Mouse (Mus musculus) C2C12 (cell line): ENCODE results near the gene Mest. TPM values are rescaled to one million over a fixed set of nuclear protein-coding genes. Genes with fewer than 3 reads are reported as not detected.

ENCODE experiments used
- H3K27me3 ChIP-seq: one replicate; pipeline ENCODE4 v1.6.1; 2011; ENCODE audit not compliant: control insufficient read depth, insufficient read depth, insufficient read length
- H3K36me3 ChIP-seq: one replicate; pipeline ENCODE4 v1.6.1; 2011; ENCODE audit not compliant: control insufficient read depth, insufficient read depth
- H3K4me3 ChIP-seq: one replicate; pipeline ENCODE4 v1.5.1; 2011; ENCODE audit warnings: mild to moderate bottlenecking, control low read depth; ENCODE audit not compliant: poor library complexity, insufficient read depth, severe bottlenecking
- H3K79me2 ChIP-seq: one replicate; pipeline ENCODE4 v1.6.1; 2011; ENCODE audit not compliant: control insufficient read depth, insufficient read depth
- H3K79me3 ChIP-seq: one replicate; pipeline ENCODE4 v1.6.1; 2011; ENCODE audit warnings: low read depth, control low read depth
- H3ac ChIP-seq: one replicate; pipeline ENCODE3; 2011; ENCODE audit warnings: low read depth; ENCODE audit not compliant: control insufficient read depth, insufficient read length
- CEBPB ChIP-seq: IDR thresholded peaks from one replicate; pipeline ENCODE4 v1.6.1; 2011; ENCODE audit warnings: low read depth, mild to moderate bottlenecking, control low read depth, moderate library complexity
- CTCF ChIP-seq: IDR thresholded peaks from one replicate; pipeline ENCODE4 v1.5.1; 2011; ENCODE audit not compliant: control insufficient read depth, insufficient read depth, insufficient read length
- FOSL1 ChIP-seq: IDR thresholded peaks from one replicate; pipeline ENCODE4 v1.8.0; 2011; ENCODE audit warnings: mild to moderate bottlenecking, low read length; ENCODE audit not compliant: poor library complexity, insufficient read depth, severe bottlenecking
- MAX ChIP-seq: IDR thresholded peaks from one replicate; pipeline ENCODE4 v1.6.1; 2011; ENCODE audit warnings: mild to moderate bottlenecking, control low read depth
- MYOD1 ChIP-seq: IDR thresholded peaks from one replicate; pipeline ENCODE4 v1.6.1; 2011; ENCODE audit warnings: low read depth; ENCODE audit not compliant: control insufficient read depth, insufficient read length
- MYOG ChIP-seq: IDR thresholded peaks from one replicate; pipeline ENCODE4 v1.6.1; 2011; ENCODE audit not compliant: control insufficient read depth, insufficient read length; ENCODE audit errors: extremely low read depth
- USF1 ChIP-seq: IDR thresholded peaks from one replicate; pipeline ENCODE4 v1.6.1; 2011; ENCODE audit warnings: low read depth, mild to moderate bottlenecking, control low read depth, moderate library complexity
- polyA plus RNA-seq: library from polyadenylated mRNA; unstranded; fragments of >200 nt; fragmentation: generic; extraction: Trizol; gene quantifications from one replicate; pipeline ENCODE4 v1.2.1, GENCODE M21; 2012; ENCODE audit warnings: missing spikeins

The Mest gene
- polyA plus RNA-seq, 1 experiment = 6.9 TPM

DNA sequence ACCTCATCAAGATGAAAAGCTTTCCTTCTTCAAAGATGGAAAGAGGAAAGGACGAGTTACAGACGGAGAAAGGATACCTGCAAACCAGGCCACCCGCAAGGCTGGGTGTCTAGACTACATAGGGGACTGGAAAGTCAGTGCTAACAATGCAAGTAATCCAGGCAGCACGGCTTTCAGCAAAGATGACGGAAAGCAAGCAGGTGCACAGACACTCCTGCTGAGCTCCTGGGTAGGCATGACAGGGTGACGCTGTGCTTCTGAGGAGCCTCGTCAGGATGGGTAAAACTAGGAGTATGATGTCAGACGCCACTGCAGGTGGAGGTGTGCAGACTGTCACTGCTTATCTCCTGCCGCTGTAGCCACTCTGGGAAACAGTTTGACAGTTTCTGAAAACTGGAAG, 45.8 kb upstream of the Mest start:
- Histone ChIP-seq H3ac (no peak overlapping the region), H3K36me3 (no peaks in the 10 kb centered on the region), H3K4me3 (no peak overlapping the region), H3K79me3 (no peaks in the 10 kb centered on the region), H3K27me3 (no peaks in the 10 kb centered on the region), H3K79me2 (no peaks in the 10 kb centered on the region)
- TF ChIP-seq USF1 = no peak
- no peak for TF ChIP-seq CTCF
- TF ChIP-seq MYOG = no peak
- TF ChIP-seq MYOD1 = no peak
- TF ChIP-seq MAX = no peak
- no peak for TF ChIP-seq FOSL1
- no peak for TF ChIP-seq CEBPB

DNA sequence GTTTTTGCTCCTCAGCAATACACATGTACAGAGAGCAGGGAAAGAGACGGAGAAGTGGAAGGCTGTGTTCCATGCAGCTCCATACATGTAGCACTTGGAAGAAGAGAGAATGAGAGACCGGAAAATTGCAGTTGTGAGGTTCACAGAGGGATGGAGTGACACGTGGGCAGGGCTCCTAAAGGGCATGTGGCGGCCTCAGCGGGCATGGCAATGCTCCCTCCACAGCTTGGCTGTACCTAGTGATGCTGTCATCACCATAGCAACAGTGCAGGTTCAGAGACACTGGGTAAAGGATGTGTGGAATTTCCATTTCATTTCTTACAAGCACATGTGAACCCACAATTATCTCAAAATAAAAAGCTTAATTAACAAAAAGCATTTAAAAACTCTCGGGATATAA, 44.9 kb upstream of the Mest start:
- no peaks in the 10 kb centered on the region for H3K79me3 ChIP-seq
- H3K27me3 ChIP-seq = no peaks in the 10 kb centered on the region
- H3K79me2 ChIP-seq = no peaks in the 10 kb centered on the region
- no peaks in the 10 kb centered on the region for H3K36me3 ChIP-seq
- H3K4me3 ChIP-seq = no peak overlapping the region
- TF ChIP-seq USF1 (no peak), MYOD1 (no peak), CEBPB (no peak), FOSL1 (no peak), MAX (no peak), CTCF (no peak), MYOG (no peak)
- H3ac ChIP-seq = no peak overlapping the region

DNA sequence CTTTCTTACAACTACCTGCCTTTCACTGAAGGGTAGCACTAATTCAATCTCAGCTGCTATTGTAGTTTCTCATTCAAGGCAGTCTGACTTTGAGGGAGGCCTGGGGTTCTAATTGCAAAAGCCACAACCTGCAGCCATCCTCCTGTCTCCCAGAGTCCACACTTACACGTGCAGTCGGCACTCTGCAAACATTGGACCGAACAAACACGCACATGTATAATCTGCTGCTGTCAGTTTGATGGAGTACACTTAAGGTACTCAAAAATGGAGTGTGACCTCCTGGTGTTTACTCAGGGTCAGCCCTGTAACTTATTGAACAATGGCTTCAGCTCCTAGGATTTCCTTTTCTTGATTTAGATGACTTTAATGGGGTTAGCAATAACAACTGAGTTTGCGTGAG, 43.8 kb upstream of the Mest start:
- no peak for TF ChIP-seq MYOD1
- TF ChIP-seq MYOG = no peak
- no peak for TF ChIP-seq CTCF
- no peak for TF ChIP-seq MAX
- TF ChIP-seq CEBPB = no peak
- TF ChIP-seq FOSL1 = no peak
- TF ChIP-seq USF1 = no peak
- no peaks in the 10 kb centered on the region for H3K27me3 ChIP-seq
- no peaks in the 10 kb centered on the region for H3K36me3 ChIP-seq
- no peak overlapping the region for H3K4me3 ChIP-seq
- no peak overlapping the region for H3ac ChIP-seq
- H3K79me2 ChIP-seq = no peaks in the 10 kb centered on the region
- H3K79me3 ChIP-seq = no peaks in the 10 kb centered on the region

- Histone ChIP-seq H3K4me3 (no peak overlapping the region), H3K79me3 (no peaks in the 10 kb centered on the region), H3K27me3 (no peaks in the 10 kb centered on the region), H3ac (no peak overlapping the region), H3K36me3 (no peaks in the 10 kb centered on the region), H3K79me2 (no peaks in the 10 kb centered on the region)
- TF ChIP-seq CEBPB = no peak
- TF ChIP-seq USF1 = no peak
- no peak for TF ChIP-seq MYOD1
- no peak for TF ChIP-seq MYOG
- no peak for TF ChIP-seq MAX
- no peak for TF ChIP-seq FOSL1
- no peak for TF ChIP-seq CTCF
Observed at GRCm38 (mm10) chr6:30680442-30680841, 42.9 kb upstream of the Mest start.

GRCm38 (mm10) chr6:30681935-30682900, 41.1 kb upstream of the Mest start:
- TF ChIP-seq MYOD1 = peak; percentile 93
- no peak for TF ChIP-seq FOSL1
- no peak for TF ChIP-seq MYOG
- H3K79me3 ChIP-seq = no peaks in the 10 kb centered on the region
- no peaks in the 10 kb centered on the region for H3K27me3 ChIP-seq
- no peak overlapping the region for H3K4me3 ChIP-seq
- peak overlapping the region; percentile 24 for H3ac ChIP-seq
- H3K79me2 ChIP-seq = no peaks in the 10 kb centered on the region
- H3K36me3 ChIP-seq = no peaks in the 10 kb centered on the region
